Mouse (Mus musculus): Measurements from ENCODE around the gene Wdr59.
"Not testable (repeated sequence)": the region's sequence is repeated elsewhere in the genome, so short reads cannot be mapped to it uniquely, and the experiment has no call there.

DNA sequence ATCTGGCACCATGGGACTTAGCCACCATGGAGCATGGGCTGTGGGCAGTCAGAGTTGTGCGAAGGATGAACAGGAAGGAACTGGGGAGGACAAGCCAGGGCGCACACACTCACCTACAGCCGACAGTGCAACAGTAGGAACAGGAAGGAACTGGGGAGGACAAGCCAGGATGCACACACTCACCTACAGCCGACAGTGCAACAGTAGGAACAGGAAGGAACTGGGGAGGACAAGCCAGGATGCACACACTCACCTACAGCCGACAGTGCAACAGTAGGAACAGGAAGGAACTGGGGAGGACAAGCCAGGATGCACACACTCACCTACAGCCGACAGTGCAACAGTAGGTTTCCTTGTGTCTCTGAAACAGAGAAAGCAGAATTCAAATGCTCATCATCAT is 23.6 kb downstream of the Wdr59 start:
- not testable (repeated sequence) for TF ChIP-seq ZNF384 (IDR thresholded peaks at IDR 0.05; ENCODE audit: low read depth, low read length); ZC3H11A (IDR thresholded peaks at IDR 0.05; ENCODE audit: borderline replicate concordance, low read depth, low read length); HCFC1 (IDR thresholded peaks at IDR 0.05; ENCODE audit: borderline replicate concordance, insufficient read depth, low read length); CHD2 (IDR thresholded peaks at IDR 0.05; ENCODE audit: low read depth, low read length); MAFK (IDR thresholded peaks at IDR 0.05; ENCODE audit: insufficient read depth, low read depth, low read length)

Measured in ES-E14 (cell line).